Mouse (Mus musculus): ENCODE data around the gene Fads3. TPM values are rescaled to one million over a fixed set of nuclear protein-coding genes. Genes with fewer than 3 reads are reported as not detected.

Gene Fads3
- total RNA-seq, 1 experiment from 2014 or later: not detected

GRCm38 (mm10) chr19:10062292-10062691 lies 20.9 kb downstream of the Fads3 start:
- no peak for ATAC-seq (ENCODE audit: extremely low read depth, insufficient number of reproducible peaks, low FRiP score, poor library complexity, severe bottlenecking)

- ATAC-seq (ENCODE audit: extremely low read depth, insufficient number of reproducible peaks, low FRiP score, poor library complexity, severe bottlenecking): no peak
Observed at GRCm38 (mm10) chr19:10062862-10063261, 21.5 kb downstream of the Fads3 start.

- ATAC-seq (ENCODE audit: extremely low read depth, insufficient number of reproducible peaks, low FRiP score, poor library complexity, severe bottlenecking): peak; percentile 30; the same call in 1 of the 2 replicates
Observed at GRCm38 (mm10) chr19:10064173-10065012, 23.0 kb downstream of the Fads3 start.

GRCm38 (mm10) chr19:10065465-10066188 lies 24.3 kb downstream of the Fads3 start:
- ATAC-seq (ENCODE audit: extremely low read depth, insufficient number of reproducible peaks, low FRiP score, poor library complexity, severe bottlenecking): no peak

- ATAC-seq (ENCODE audit: extremely low read depth, insufficient number of reproducible peaks, low FRiP score, poor library complexity, severe bottlenecking): no peak
Observed at GRCm38 (mm10) chr19:10066189-10066500, 24.8 kb downstream of the Fads3 start.

- ATAC-seq (ENCODE audit: extremely low read depth, insufficient number of reproducible peaks, low FRiP score, poor library complexity, severe bottlenecking): no peak
Observed at GRCm38 (mm10) chr19:10066502-10066901, 25.1 kb downstream of the Fads3 start.

GRCm38 (mm10) chr19:10067701-10068100 lies 26.3 kb downstream of the Fads3 start:
- no peak for ATAC-seq (ENCODE audit: extremely low read depth, insufficient number of reproducible peaks, low FRiP score, poor library complexity, severe bottlenecking)

- ATAC-seq (ENCODE audit: extremely low read depth, insufficient number of reproducible peaks, low FRiP score, poor library complexity, severe bottlenecking): no peak
Observed at GRCm38 (mm10) chr19:10070186-10070980, 29.0 kb downstream of the Fads3 start.

GRCm38 (mm10) chr19:10071166-10071565 lies 29.8 kb downstream of the Fads3 start:
- ATAC-seq (ENCODE audit: extremely low read depth, insufficient number of reproducible peaks, low FRiP score, poor library complexity, severe bottlenecking): no peak

- ATAC-seq (ENCODE audit: extremely low read depth, insufficient number of reproducible peaks, low FRiP score, poor library complexity, severe bottlenecking): no peak
Observed at GRCm38 (mm10) chr19:10071892-10072291, 30.5 kb downstream of the Fads3 start.

- ATAC-seq (ENCODE audit: extremely low read depth, insufficient number of reproducible peaks, low FRiP score, poor library complexity, severe bottlenecking): no peak
Observed at GRCm38 (mm10) chr19:10073145-10073544, 31.8 kb downstream of the Fads3 start.

- no peak for ATAC-seq (ENCODE audit: extremely low read depth, insufficient number of reproducible peaks, low FRiP score, poor library complexity, severe bottlenecking)
Observed at GRCm38 (mm10) chr19:10078392-10078791, 37.0 kb downstream of the Fads3 start.

GRCm38 (mm10) chr19:10080384-10080783 lies 39.0 kb downstream of the Fads3 start:
- no peak for ATAC-seq (ENCODE audit: extremely low read depth, insufficient number of reproducible peaks, low FRiP score, poor library complexity, severe bottlenecking)

GRCm38 (mm10) chr19:10082105-10082504 lies 40.7 kb downstream of the Fads3 start:
- no peak for ATAC-seq (ENCODE audit: extremely low read depth, insufficient number of reproducible peaks, low FRiP score, poor library complexity, severe bottlenecking)

GRCm38 (mm10) chr19:10085454-10085853 lies 44.1 kb downstream of the Fads3 start:
- ATAC-seq (ENCODE audit: extremely low read depth, insufficient number of reproducible peaks, low FRiP score, poor library complexity, severe bottlenecking): no peak

GRCm38 (mm10) chr19:10086976-10087375 lies 45.6 kb downstream of the Fads3 start:
- no peak for ATAC-seq (ENCODE audit: extremely low read depth, insufficient number of reproducible peaks, low FRiP score, poor library complexity, severe bottlenecking)

- no peak for ATAC-seq (ENCODE audit: extremely low read depth, insufficient number of reproducible peaks, low FRiP score, poor library complexity, severe bottlenecking)
Observed at GRCm38 (mm10) chr19:10093829-10094228, 52.5 kb downstream of the Fads3 start.

GRCm38 (mm10) chr19:10094695-10095094 lies 53.3 kb downstream of the Fads3 start:
- ATAC-seq (ENCODE audit: extremely low read depth, insufficient number of reproducible peaks, low FRiP score, poor library complexity, severe bottlenecking): no peak

GRCm38 (mm10) chr19:10096371-10096876 lies 55.1 kb downstream of the Fads3 start:
- no peak for ATAC-seq (ENCODE audit: extremely low read depth, insufficient number of reproducible peaks, low FRiP score, poor library complexity, severe bottlenecking)

Measured in neutrophil, adult 5-6 weeks (primary cell).